Mouse (Mus musculus) thymus, postnatal 4 days (tissue): ENCODE measurements around the gene Olfr1173.

Experiments
- DNase-seq: peaks from one replicate; pipeline ENCODE4 v3.0.0; 2021

Olfr1173 gene

DNA sequence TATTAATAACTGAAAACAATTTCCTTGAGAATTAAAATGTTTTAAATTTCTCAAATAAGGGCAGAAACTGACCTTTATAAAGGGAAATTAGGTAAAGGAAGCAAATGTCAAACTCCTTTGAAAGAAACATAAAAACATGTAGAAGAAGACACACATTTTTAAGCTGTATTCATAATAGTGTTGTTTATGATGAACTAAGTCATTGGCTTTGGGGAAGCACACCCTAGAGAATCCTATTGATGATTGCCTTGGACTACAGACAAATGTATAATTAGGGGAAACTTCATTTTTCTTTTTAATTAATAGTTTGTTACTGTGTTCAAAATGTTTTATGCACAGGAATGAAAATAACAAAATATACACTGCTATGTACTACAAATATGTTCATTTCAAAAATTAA is at the start of gene Olfr1173:
Gene Olfr1173, minus strand, starts transcription at position 101 of the 400 bp plus-strand sequence.
- no peak for DNase-seq

GRCm38 (mm10) chr2:88327115-88327514 is 47.4 kb upstream of the Olfr1173 start, which contains the start of gene Olfr1175-ps:
Gene Olfr1175-ps (minus strand): TSS chr2:88327215.
- no peak for DNase-seq

DNA sequence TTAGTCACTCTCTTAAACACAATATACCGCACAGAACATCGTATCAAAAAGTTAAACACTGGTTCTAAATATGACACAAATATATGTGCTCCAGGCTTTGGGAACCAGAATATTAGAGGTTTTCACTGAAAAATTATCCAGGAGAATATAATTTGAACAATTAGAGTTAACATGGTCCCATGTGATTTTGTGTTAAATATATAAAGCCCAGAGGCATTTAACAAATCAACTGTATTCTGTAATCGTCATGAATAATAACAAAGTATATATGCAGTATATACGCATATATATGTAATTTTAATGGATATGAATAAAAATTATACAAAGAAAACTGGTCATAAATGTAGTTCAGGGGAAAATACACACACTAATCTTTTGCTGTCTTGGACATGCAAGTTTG is 35.4 kb upstream of the Olfr1173 start, which contains the start of gene Olfr1174-ps:
Gene Olfr1174-ps, minus strand, starts transcription at position 101 of the 400 bp plus-strand sequence.
- DNase-seq, result no peak

DNA sequence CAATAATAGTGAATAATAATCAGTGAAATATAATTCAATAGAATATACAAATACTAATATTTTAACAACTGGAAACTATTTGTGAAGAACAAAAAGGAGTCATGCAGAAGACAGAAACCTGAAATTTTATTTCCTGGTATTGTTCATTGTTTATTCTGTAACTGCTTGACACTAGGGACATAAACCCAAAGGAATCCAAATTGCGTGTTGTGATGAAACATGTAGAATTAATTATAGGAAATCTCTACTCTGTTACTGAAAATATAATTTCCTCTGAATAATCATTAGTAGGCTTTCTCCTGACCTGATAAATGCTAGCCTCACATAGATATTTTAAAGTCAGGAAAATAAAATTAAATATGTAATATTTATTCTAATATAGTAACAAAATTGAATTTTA is 51.4 kb downstream of the Olfr1173 start, which contains the start of gene Olfr1170:
Gene Olfr1170, minus strand, starts transcription at position 101 of the 400 bp plus-strand sequence.
- DNase-seq, result no peak
